Mouse (Mus musculus): ENCODE data around the gene Nlrx1. TPM values are rescaled to one million over a fixed set of nuclear protein-coding genes. Genes with fewer than 3 reads are reported as not detected.

Gene Nlrx1
- polyA plus RNA-seq, 1 experiment from 2014 or later, result 3.3 TPM

GRCm38 (mm10) chr9:44292490-44292889 lies 24.1 kb upstream of the Nlrx1 start:
- Histone ChIP-seq H3K27ac (no peak overlapping the region), H3K4me3 (no peak overlapping the region), H3K27me3 (ENCODE audit: low read depth, poor library complexity, severe bottlenecking) (peaks cover 28% of the 10 kb centered on the region), H3K4me1 (peaks cover 23% of the 10 kb centered on the region), H3K36me3 (peaks cover 75% of the 10 kb centered on the region), H3K9me3 (replicated peaks) (no peaks in the 10 kb centered on the region)
- 74% methylated on average over 3 of the region's 3 CpGs for WGBS
- DNase-seq (ENCODE audit: low spot score), result no peak

GRCm38 (mm10) chr9:44288959-44289291 lies 20.5 kb upstream of the Nlrx1 start:
- Histone ChIP-seq H3K27me3 (ENCODE audit: low read depth, poor library complexity, severe bottlenecking) (peaks cover 54% of the 10 kb centered on the region), H3K36me3 (peaks cover 41% of the 10 kb centered on the region), H3K9me3 (replicated peaks) (no peaks in the 10 kb centered on the region), H3K4me3 (peak overlapping the region; percentile 69), H3K27ac (no peak overlapping the region), H3K4me1 (peaks cover 26% of the 10 kb centered on the region)
- no peak for DNase-seq (ENCODE audit: low spot score)
- 5% methylated on average over 11 of the region's 11 CpGs for WGBS

GRCm38 (mm10) chr9:44288076-44288958 lies 19.9 kb upstream of the Nlrx1 start, which contains the start of gene Abcg4:
Gene Abcg4, minus strand, starts transcription at chr9:44288615.
- H3K9me3 ChIP-seq (replicated peaks), result no peaks in the 10 kb centered on the region
- H3K4me3 ChIP-seq, result peak within 1 kb of the TSS; percentile 69
- peaks cover 35% of the 10 kb centered on the region for H3K36me3 ChIP-seq
- H3K4me1 ChIP-seq, result peaks cover 26% of the 10 kb centered on the region
- WGBS, result 2% methylated on average over 38 of the region's 38 CpGs
- peaks cover 54% of the 10 kb centered on the region for H3K27me3 ChIP-seq (ENCODE audit: low read depth, poor library complexity, severe bottlenecking)
- no peak for DNase-seq (ENCODE audit: low spot score)
- peak within 1 kb of the TSS; percentile 80 for H3K27ac ChIP-seq

- under 1% methylated on average over 47 of the region's 47 CpGs for WGBS
- peak; percentile 76 for DNase-seq (ENCODE audit: low spot score)
- Histone ChIP-seq H3K4me3 (peak overlapping the region; percentile 69), H3K36me3 (peaks cover 27% of the 10 kb centered on the region), H3K9me3 (replicated peaks) (no peaks in the 10 kb centered on the region), H3K4me1 (peaks cover 26% of the 10 kb centered on the region), H3K27ac (peak overlapping the region; percentile 80), H3K27me3 (ENCODE audit: low read depth, poor library complexity, severe bottlenecking) (peaks cover 54% of the 10 kb centered on the region)
These were observed 19.1 kb upstream of the Nlrx1 start for GRCm38 (mm10) chr9:44287401-44288075.

- Histone ChIP-seq H3K4me3 (peak overlapping the region; percentile 69), H3K9me3 (replicated peaks) (no peaks in the 10 kb centered on the region), H3K27ac (peak overlapping the region; percentile 80), H3K4me1 (peaks cover 26% of the 10 kb centered on the region), H3K36me3 (peaks cover 22% of the 10 kb centered on the region), H3K27me3 (ENCODE audit: low read depth, poor library complexity, severe bottlenecking) (peaks cover 54% of the 10 kb centered on the region)
- WGBS, result 6% methylated on average over 11 of the region's 11 CpGs
- DNase-seq (ENCODE audit: low spot score), result no peak
These were observed 18.6 kb upstream of the Nlrx1 start for GRCm38 (mm10) chr9:44287003-44287400.

- 21% methylated on average over 6 of the region's 6 CpGs for WGBS
- Histone ChIP-seq H3K27ac (no peak overlapping the region), H3K4me3 (peak overlapping the region; percentile 69; the same call in 1 of the 2 replicates), H3K4me1 (peaks cover 26% of the 10 kb centered on the region), H3K9me3 (replicated peaks) (no peaks in the 10 kb centered on the region), H3K27me3 (ENCODE audit: low read depth, poor library complexity, severe bottlenecking) (peaks cover 54% of the 10 kb centered on the region), H3K36me3 (peaks cover 15% of the 10 kb centered on the region)
- no peak for DNase-seq (ENCODE audit: low spot score)
These were observed 18.0 kb upstream of the Nlrx1 start for GRCm38 (mm10) chr9:44286256-44286850.

GRCm38 (mm10) chr9:44283183-44283582 lies 14.8 kb upstream of the Nlrx1 start:
- Histone ChIP-seq H3K4me1 (peaks cover 13% of the 10 kb centered on the region), H3K36me3 (no peaks in the 10 kb centered on the region; the same call in 1 of the 2 replicates), H3K27ac (no peak overlapping the region), H3K4me3 (no peak overlapping the region), H3K27me3 (ENCODE audit: low read depth, poor library complexity, severe bottlenecking) (peaks cover 34% of the 10 kb centered on the region), H3K9me3 (replicated peaks) (no peaks in the 10 kb centered on the region)
- no peak for DNase-seq (ENCODE audit: low spot score)
- WGBS, result 60% methylated on average over 5 of the region's 5 CpGs

GRCm38 (mm10) chr9:44269973-44270372 lies 1.6 kb upstream of the Nlrx1 start:
- WGBS, result 89% methylated on average over 4 of the region's 4 CpGs

GRCm38 (mm10) chr9:44269077-44269476 lies 678 bp upstream of the Nlrx1 start:
- H3K9me3 ChIP-seq (replicated peaks), result no peaks in the 10 kb centered on the region
- H3K27ac ChIP-seq, result no peak overlapping the region
- no peak overlapping the region for H3K4me3 ChIP-seq
- DNase-seq (ENCODE audit: low spot score), result no peak
- H3K36me3 ChIP-seq, result no peaks in the 10 kb centered on the region
- H3K4me1 ChIP-seq, result peaks cover 12% of the 10 kb centered on the region
- WGBS, result 82% methylated on average over 3 of the region's 3 CpGs
- H3K27me3 ChIP-seq (ENCODE audit: low read depth, poor library complexity, severe bottlenecking), result peaks cover 24% of the 10 kb centered on the region

More at GRCm38 (mm10) chr9:44269973-44270372, 1.6 kb upstream of the Nlrx1 start:
- H3K27ac ChIP-seq, result no peak overlapping the region
- no peaks in the 10 kb centered on the region for H3K9me3 ChIP-seq (replicated peaks)
- DNase-seq (ENCODE audit: low spot score), result no peak
- peaks cover 25% of the 10 kb centered on the region for H3K27me3 ChIP-seq (ENCODE audit: low read depth, poor library complexity, severe bottlenecking)
- no peaks in the 10 kb centered on the region for H3K36me3 ChIP-seq
- H3K4me3 ChIP-seq, result no peak overlapping the region
- peaks cover 12% of the 10 kb centered on the region for H3K4me1 ChIP-seq

- Histone ChIP-seq H3K27me3 (ENCODE audit: low read depth, poor library complexity, severe bottlenecking) (peaks cover 18% of the 10 kb centered on the region), H3K36me3 (no peaks in the 10 kb centered on the region), H3K4me3 (peak overlapping the region; percentile 66), H3K9me3 (replicated peaks) (no peaks in the 10 kb centered on the region), H3K4me1 (peaks cover 12% of the 10 kb centered on the region), H3K27ac (peak overlapping the region; percentile 89)
- DNase-seq (ENCODE audit: low spot score), result peak; percentile 82
- 7% methylated on average over 28 of the region's 28 CpGs for WGBS
These were observed 405 bp downstream of the Nlrx1 start for GRCm38 (mm10) chr9:44268027-44268360.

GRCm38 (mm10) chr9:44267319-44268026 lies 926 bp downstream of the Nlrx1 start:
- no peaks in the 10 kb centered on the region for H3K36me3 ChIP-seq
- H3K4me3 ChIP-seq, result peak overlapping the region; percentile 66
- 15% methylated on average over 23 of the region's 23 CpGs for WGBS
- peaks cover 18% of the 10 kb centered on the region for H3K27me3 ChIP-seq (ENCODE audit: low read depth, poor library complexity, severe bottlenecking)
- no peak for DNase-seq (ENCODE audit: low spot score)
- H3K9me3 ChIP-seq (replicated peaks), result no peaks in the 10 kb centered on the region
- peaks cover 12% of the 10 kb centered on the region for H3K4me1 ChIP-seq
- peak overlapping the region; percentile 89 for H3K27ac ChIP-seq

GRCm38 (mm10) chr9:44266478-44267226 lies 1.7 kb downstream of the Nlrx1 start:
- Histone ChIP-seq H3K27ac (no peak overlapping the region), H3K27me3 (ENCODE audit: low read depth, poor library complexity, severe bottlenecking) (peaks cover 18% of the 10 kb centered on the region), H3K4me3 (no peak overlapping the region), H3K4me1 (peaks cover 12% of the 10 kb centered on the region), H3K9me3 (replicated peaks) (no peaks in the 10 kb centered on the region), H3K36me3 (no peaks in the 10 kb centered on the region)
- WGBS, result 69% methylated on average over 8 of the region's 8 CpGs
- no peak for DNase-seq (ENCODE audit: low spot score)

All from limb, embryonic 10.5 days (tissue).